Mouse (Mus musculus) CH12.LX (cell line): ENCODE results near the gene Rnf144a. TPM values are rescaled to one million over a fixed set of nuclear protein-coding genes. Genes with fewer than 3 reads are reported as not detected.

Experiments
- DNase-seq: peaks from one replicate; pipeline ENCODE4 v3.0.0-alpha.2; 2013; ENCODE audit errors: extremely low read depth
- H3K27ac ChIP-seq: 2 replicates; pipeline ENCODE4 v1.5.1; 2012; ENCODE audit warnings: low read depth, mild to moderate bottlenecking, control low read depth, moderate library complexity; ENCODE audit not compliant: insufficient read depth
- H3K27me3 ChIP-seq: replicated peaks from 2 replicates; pipeline ENCODE3; 2012; ENCODE audit warnings: inconsistent platforms
- H3K36me3 ChIP-seq, 2 experiments: replicated peaks in 1 of 2; 2 replicates each; pipeline versions ENCODE3 to v1.6.1; 2012; ENCODE audit warnings: inconsistent platforms in 1 of 2, low read length in 1 of 2, mild to moderate bottlenecking in 1 of 2, mixed read lengths in 1 of 2, moderate library complexity in 1 of 2; ENCODE audit not compliant: control insufficient read depth in 1 of 2, insufficient read depth in 1 of 2
- H3K4me1 ChIP-seq, 2 experiments: 2 replicates each; pipeline ENCODE4 v1.6.1; 2012; ENCODE audit warnings: inconsistent platforms in 1 of 2, moderate library complexity in 1 of 2; ENCODE audit not compliant: insufficient read depth in 2 of 2, control insufficient read depth in 1 of 2
- H3K4me2 ChIP-seq: 2 replicates; pipeline ENCODE4 v1.6.1; 2012; ENCODE audit warnings: low read depth, mild to moderate bottlenecking, control low read depth; ENCODE audit not compliant: poor library complexity, insufficient read depth, severe bottlenecking
- H3K4me3 ChIP-seq, 3 experiments: fragments of 150-350 bp in 1 of 3; sonication (generic) in 1 of 3; replicated peaks in 1 of 3; 2 replicates each; pipeline versions ENCODE3 to v1.5.1; 2011 to 2012; ENCODE audit warnings: low read depth in 2 of 3, low read length in 2 of 3, mild to moderate bottlenecking in 2 of 3, moderate library complexity in 2 of 3, control low read depth in 1 of 3, improper control_type of control experiment in 1 of 3, inconsistent platforms in 1 of 3, mixed read lengths in 1 of 3; ENCODE audit not compliant: poor library complexity in 1 of 3
- H3K79me2 ChIP-seq: replicated peaks from 2 replicates; pipeline ENCODE4 v1.6.1; 2012; ENCODE audit warnings: mild to moderate bottlenecking, moderate library complexity; ENCODE audit not compliant: control insufficient read depth, poor library complexity, insufficient read depth, severe bottlenecking; ENCODE audit errors: extremely low read depth
- H3K9ac ChIP-seq: 2 replicates; pipeline ENCODE4 v1.6.1; 2012; ENCODE audit warnings: low read depth, mild to moderate bottlenecking, control low read depth, moderate library complexity; ENCODE audit not compliant: insufficient read depth
- H3K9me3 ChIP-seq: replicated peaks from 2 replicates; pipeline ENCODE3; 2012; ENCODE audit warnings: low read length, inconsistent platforms, mixed read lengths
- CHD1 ChIP-seq: IDR thresholded peaks from 2 replicates; pipeline ENCODE4 v1.6.1; 2012; ENCODE audit warnings: low read depth, low read length, improper control_type of control experiment, inconsistent platforms
- E2F4 ChIP-seq: IDR thresholded peaks from 2 replicates; pipeline ENCODE4 v1.6.1; 2011; ENCODE audit warnings: low read depth, low read length, improper control_type of control experiment; ENCODE audit not compliant: insufficient replicate concordance
- ELF1 ChIP-seq: IDR thresholded peaks from 2 replicates; pipeline ENCODE4 v1.6.1; 2014; ENCODE audit warnings: low read depth, mild to moderate bottlenecking, inconsistent platforms, low read length, improper control_type of control experiment
- EP300 ChIP-seq: IDR thresholded peaks from 2 replicates; pipeline ENCODE4 v1.6.1; 2011; ENCODE audit warnings: low read length, improper control_type of control experiment
- ETS1 ChIP-seq: conservative IDR thresholded peaks from 2 replicates; pipeline ENCODE4 v1.6.1; 2012; ENCODE audit warnings: low read depth, mild to moderate bottlenecking, inconsistent platforms, low read length, improper control_type of control experiment, moderate library complexity
- JUN ChIP-seq: IDR thresholded peaks from 2 replicates; pipeline ENCODE4 v1.6.1; 2011; ENCODE audit warnings: low read depth, mild to moderate bottlenecking, low read length, improper control_type of control experiment, moderate library complexity; ENCODE audit not compliant: insufficient read depth
- MAFK ChIP-seq: IDR thresholded peaks from 2 replicates; pipeline ENCODE4 v1.6.1; 2011; ENCODE audit warnings: low read length, improper control_type of control experiment; ENCODE audit not compliant: insufficient replicate concordance
- MAX ChIP-seq: IDR thresholded peaks from 2 replicates; pipeline ENCODE4 v1.6.1; 2011; ENCODE audit warnings: low read length, improper control_type of control experiment
- MAZ ChIP-seq: IDR thresholded peaks from 2 replicates; pipeline ENCODE4 v1.6.1; 2012; ENCODE audit warnings: low read depth, mild to moderate bottlenecking, inconsistent platforms, low read length, improper control_type of control experiment, moderate library complexity
- MEF2A ChIP-seq: IDR thresholded peaks from 2 replicates; pipeline ENCODE4 v1.6.1; 2014; ENCODE audit warnings: low read depth, mild to moderate bottlenecking, inconsistent platforms, low read length, improper control_type of control experiment, borderline replicate concordance
- MXI1 ChIP-seq: IDR thresholded peaks from 2 replicates; pipeline ENCODE4 v1.6.1; 2011; ENCODE audit warnings: mild to moderate bottlenecking, low read depth, low read length, improper control_type of control experiment
- NRF1 ChIP-seq: IDR thresholded peaks from 2 replicates; pipeline ENCODE4 v1.6.1; 2014; ENCODE audit warnings: low read depth, mild to moderate bottlenecking, inconsistent platforms, low read length, improper control_type of control experiment, moderate library complexity
- POLR2AphosphoS2 ChIP-seq: IDR thresholded peaks from 2 replicates; pipeline ENCODE4 v1.6.1; 2011; ENCODE audit warnings: low read depth, low read length, improper control_type of control experiment
- SIN3A ChIP-seq: IDR thresholded peaks from 2 replicates; pipeline ENCODE4 v1.6.1; 2012; ENCODE audit warnings: low read length, improper control_type of control experiment, inconsistent platforms
- TCF12 ChIP-seq: IDR thresholded peaks from 2 replicates; pipeline ENCODE4 v1.6.1; 2014; ENCODE audit warnings: low read depth, mild to moderate bottlenecking, inconsistent platforms, low read length, improper control_type of control experiment
- USF1 ChIP-seq: IDR thresholded peaks from 2 replicates; pipeline ENCODE4 v1.6.1; 2014; ENCODE audit warnings: low read depth, mild to moderate bottlenecking, inconsistent platforms, low read length, improper control_type of control experiment
- USF2 ChIP-seq: conservative IDR thresholded peaks from 2 replicates; pipeline ENCODE4 v1.6.1; 2011; ENCODE audit warnings: low read depth, low read length, improper control_type of control experiment
- ZKSCAN1 ChIP-seq: IDR thresholded peaks from 2 replicates; pipeline ENCODE4 v1.6.1; 2012; ENCODE audit warnings: low read depth, inconsistent platforms, low read length, improper control_type of control experiment, borderline replicate concordance
- dilution Hi-C: fragments of 300-500 bp; cut with MboI; formaldehyde crosslinking; loops from 2 replicates; pipeline ENCODE4 v1.14.3; 2020; ENCODE audit warnings: low sequenced_read_pairs; ENCODE audit not compliant: extremely low pct_unique_long_range_greater_than_20kb, extremely low pct_ligation_motif_present
- in situ Hi-C: fragments of 300-500 bp; cut with MboI; formaldehyde crosslinking; loops from 3 replicates; pipeline ENCODE4 v1.14.3; 2019; ENCODE audit warnings: low sequenced_read_pairs, low pct_ligation_motif_present, low pct_unique_long_range_greater_than_20kb, mixed read lengths
- polyA plus RNA-seq: library from polyadenylated mRNA; unstranded; fragments of >175 nt; gene quantifications from 2 replicates; pipeline ENCODE4 v1.2.1, GENCODE M21; 2012; ENCODE audit warnings: low read depth; ENCODE audit not compliant: insufficient read length
- total RNA-seq, 2 experiments: library from RNA; depleted of rRNA; stranded (reverse); fragments of 300-350 nt in 1 of 2; fragments of >200 nt in 1 of 2; gene quantifications; 2 replicates each; pipeline ENCODE4 v1.2.3; 2012 to 2014

Rnf144a gene
- total and polyA plus RNA-seq, 3 experiments: 0.04 to 0.57 (median 0.52) TPM

- no peaks in the 10 kb centered on the region for H3K36me3 ChIP-seq
- H3K9ac ChIP-seq: no peak overlapping the region
- no peak overlapping the region for H3K27ac ChIP-seq
- H3K9me3 ChIP-seq: no peaks in the 10 kb centered on the region
- peaks cover 0 to 1% of the 10 kb centered on the region in 2 experiments; a peak in 1 of 4 replicates for H3K4me1 ChIP-seq
- no peak for DNase-seq
- dilution Hi-C loops (no loop called here), in situ Hi-C loops (no loop called here)
- H3K79me2 ChIP-seq: no peaks in the 10 kb centered on the region
- H3K4me3 ChIP-seq: no peak overlapping the region
- H3K4me2 ChIP-seq: no peak overlapping the region
- no peaks in the 10 kb centered on the region for H3K27me3 ChIP-seq
- TF ChIP-seq EP300: no peak
- no peak for TF ChIP-seq MAX
- no peak for TF ChIP-seq USF1
- no peak for TF ChIP-seq SIN3A
- TF ChIP-seq ETS1: no peak
- TF ChIP-seq CHD1: no peak
These were observed 4.6 kb downstream of the Rnf144a start for GRCm38 (mm10) chr12:26410443-26410842.

GRCm38 (mm10) chr12:26408707-26409106 is 6.3 kb downstream of the Rnf144a start:
- no peaks in the 10 kb centered on the region for H3K9me3 ChIP-seq
- H3K27me3 ChIP-seq: no peaks in the 10 kb centered on the region
- no peaks in the 10 kb centered on the region for H3K79me2 ChIP-seq
- TF ChIP-seq NRF1 (no peak), MEF2A (no peak), USF1 (no peak), MXI1 (no peak), POLR2AphosphoS2 (no peak), JUN (no peak), TCF12 (no peak), MAFK (no peak), USF2 (no peak), ELF1 (no peak), ZKSCAN1 (no peak), E2F4 (no peak), MAX (no peak), EP300 (no peak), MAZ (no peak)
- H3K4me2 ChIP-seq: no peak overlapping the region
- no peak overlapping the region for H3K27ac ChIP-seq
- in situ Hi-C loops: no loop called here
- no peaks in the 10 kb centered on the region for H3K4me1 ChIP-seq
- H3K4me3 ChIP-seq: no peak overlapping the region
- DNase-seq: no peak
- dilution Hi-C loops: no loop called here
- no peaks in the 10 kb centered on the region for H3K36me3 ChIP-seq
- H3K9ac ChIP-seq: no peak overlapping the region
